In the genomic region with DNA sequence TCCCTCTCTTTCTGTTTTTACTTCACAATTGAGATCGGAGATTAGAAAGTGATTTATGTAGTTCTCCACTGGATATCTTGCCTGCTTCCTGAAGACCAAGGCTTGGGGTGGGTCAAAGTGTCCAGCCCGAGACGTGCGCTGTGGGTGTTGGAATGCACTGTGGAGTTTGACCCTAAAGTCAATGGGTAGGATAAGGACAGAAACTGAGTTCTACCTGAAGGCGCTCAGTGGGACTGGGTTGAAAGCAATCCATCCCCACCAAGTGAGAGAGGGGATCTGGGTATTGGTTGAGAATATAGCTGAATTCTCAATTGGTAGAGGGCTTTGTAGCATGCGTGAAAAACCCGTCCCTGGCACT, we compare ENCODE assay signal across 8 mouse cellular contexts. TPM values are rescaled to one million over a fixed set of nuclear protein-coding genes. Genes with fewer than 3 reads are reported as not detected.
DNase-seq lines count a peak whose midpoint lies in the region; ATAC-seq lines count a peak whose summit lies in the region.

No protein-coding gene starts in this region.

- intact Hi-C loops in heart, postnatal 10 days (cut with DNase I), result loop anchor here (1.0 kb wide), 1 partner anchor 31 kb away; no protein-coding TSS in a partner anchor

- H3K27ac ChIP-seq in heart, embryonic 14.5 days (replicated peaks in 1 of 2; ENCODE audit: control insufficient read depth in 1 of 2, insufficient read depth in 1 of 2, low read depth in 2 of 2, low read length in 2 of 2), result no peak overlapping the region
- peak overlapping the region; percentile 89 for H3K27ac ChIP-seq in forebrain, embryonic 10.5 days
- no peak overlapping the region for H3K27ac ChIP-seq in kidney, embryonic 14.5 days (ENCODE audit: low read depth, low read length)
- H3K27ac ChIP-seq in midbrain, embryonic 15.5 days, result no peak overlapping the region

- H3K9ac ChIP-seq in heart, embryonic 14.5 days (ENCODE audit: low read length), result peak overlapping the region; percentile 61; the same call in 1 of the 2 replicates
- H3K9ac ChIP-seq in kidney, embryonic 14.5 days (ENCODE audit: low read depth, low read length), result peak overlapping the region; percentile 62
- peak overlapping the region; percentile 35; the same call in 1 of the 2 replicates for H3K9ac ChIP-seq in midbrain, embryonic 15.5 days

- H3K9me3 ChIP-seq in heart, embryonic 14.5 days (ENCODE audit: control insufficient read depth, low read length), result no peaks in the 10 kb centered on the region
- H3K9me3 ChIP-seq in forebrain, embryonic 10.5 days, result no peaks in the 10 kb centered on the region
- H3K9me3 ChIP-seq in kidney, embryonic 14.5 days (ENCODE audit: control insufficient read depth, low read length), result no peaks in the 10 kb centered on the region
- H3K9me3 ChIP-seq in midbrain, embryonic 15.5 days, result no peaks in the 10 kb centered on the region

- H3K4me1 ChIP-seq in heart, embryonic 14.5 days (ENCODE audit: control insufficient read depth in 2 of 2, insufficient read depth in 2 of 2, low read length in 2 of 2), result peaks cover 5 to 8% of the 10 kb centered on the region in 2 experiments; a peak in 2 of 4 replicates
- H3K4me1 ChIP-seq in forebrain, embryonic 10.5 days, result peaks cover 58% of the 10 kb centered on the region
- 0 out of 2 replicates have a peak, but pooled peaks cover 6% of the 10 kb centered on the region for H3K4me1 ChIP-seq in kidney, embryonic 14.5 days (ENCODE audit: control insufficient read depth, insufficient read depth, low read length)
- H3K4me1 ChIP-seq in midbrain, embryonic 15.5 days, result peaks cover 18% of the 10 kb centered on the region

- H3K36me3 ChIP-seq in heart, embryonic 14.5 days (ENCODE audit: control insufficient read depth, insufficient read depth, low read length), result no peaks in the 10 kb centered on the region
- no peaks in the 10 kb centered on the region for H3K36me3 ChIP-seq in forebrain, embryonic 10.5 days (replicated peaks)
- no peaks in the 10 kb centered on the region for H3K36me3 ChIP-seq in kidney, embryonic 14.5 days (ENCODE audit: control insufficient read depth, insufficient read depth, low read length)
- H3K36me3 ChIP-seq in midbrain, embryonic 15.5 days (replicated peaks), result no peaks in the 10 kb centered on the region

- peak overlapping the region in 1 of 2 experiments; percentile 38; a peak in 1 of 4 replicates for H3K4me3 ChIP-seq in heart, embryonic 14.5 days (ENCODE audit: control insufficient read depth in 1 of 2, insufficient read depth in 1 of 2, low read depth in 1 of 2, low read length in 2 of 2)
- H3K4me3 ChIP-seq in forebrain, embryonic 10.5 days, result no peak overlapping the region
- peak overlapping the region; percentile 34 for H3K4me3 ChIP-seq in kidney, embryonic 14.5 days (ENCODE audit: low read length)
- peak overlapping the region; percentile 37; the same call in 1 of the 2 replicates for H3K4me3 ChIP-seq in midbrain, embryonic 15.5 days

- no peak for DNase-seq in heart, postnatal 10 days
- DNase-seq in forebrain, embryonic 10.5 days (ENCODE audit: extremely low spot score, low spot score), result no peak
- no peak for DNase-seq in natural killer cell, adult 2 months (ENCODE audit: low spot score in 2 of 2)

- ATAC-seq in heart, embryonic 14.5 days (ENCODE audit: insufficient number of reproducible peaks, insufficient read depth, low FRiP score, low read depth), result peak; percentile 3; the same call in 1 of the 2 replicates
- peak; percentile 40 for ATAC-seq in kidney, embryonic 14.5 days (ENCODE audit: low FRiP score, low TSS enrichment)
- peak; percentile 9; the same call in 1 of the 2 replicates for ATAC-seq in midbrain, embryonic 15.5 days (replicated peaks)
- no peak for ATAC-seq in CD4-positive, CD25-positive, alpha-beta regulatory T cell, adult 4 months
- no peak for ATAC-seq in cerebellum, adult (ENCODE audit: insufficient number of reproducible peaks, low FRiP score, low TSS enrichment)

- no peaks in the 10 kb centered on the region for H3K27me3 ChIP-seq in heart, embryonic 14.5 days (ENCODE audit: control insufficient read depth, insufficient read depth, low read length)
- H3K27me3 ChIP-seq in forebrain, embryonic 10.5 days (ENCODE audit: poor library complexity, severe bottlenecking), result peaks cover 7% of the 10 kb centered on the region
- no peaks in the 10 kb centered on the region for H3K27me3 ChIP-seq in kidney, embryonic 14.5 days (ENCODE audit: control insufficient read depth, insufficient read depth, low read length)
- H3K27me3 ChIP-seq in midbrain, embryonic 15.5 days (replicated peaks), result no peaks in the 10 kb centered on the region

- 39% methylated on average over 7 of the region's 7 CpGs for WGBS in heart, embryonic 14.5 days
- WGBS in forebrain, embryonic 10.5 days, result 63% methylated on average over 7 of the region's 7 CpGs
- WGBS in kidney, embryonic 14.5 days, result 37% methylated on average over 7 of the region's 7 CpGs
- 51% methylated on average over 7 of the region's 7 CpGs for WGBS in midbrain, embryonic 15.5 days

- peak overlapping the region; percentile 67 for H3K4me2 ChIP-seq in heart, embryonic 14.5 days (ENCODE audit: low read length)
- peak overlapping the region; percentile 52 for H3K4me2 ChIP-seq in kidney, embryonic 14.5 days (replicated peaks; ENCODE audit: low read depth, low read length)
- H3K4me2 ChIP-seq in midbrain, embryonic 15.5 days, result peak overlapping the region; percentile 63

RNA-seq across cellular contexts. Expression of a gene that starts 10.0 kb away (rescaled TPM):
- 379 and 410 TPM in 2 replicates for polyA plus RNA-seq in heart, embryonic 14.5 days (2014; fragmentation: Nextera tagmentation; extraction: Ambion mirVana)
- 100 to 1,000 TPM; 422 to 478 TPM for total RNA-seq in heart, postnatal 10 days (2021)
- 526 and 533 TPM in 2 replicates for polyA plus RNA-seq in forebrain, embryonic 10.5 days (2016; fragmentation: Nextera tagmentation; extraction: Ambion mirVana)
- polyA plus RNA-seq in kidney, embryonic 14.5 days (2014; fragmentation: Nextera tagmentation; extraction: Ambion mirVana), result 386 and 445 TPM in 2 replicates
- 299 and 386 TPM in 2 replicates for polyA plus RNA-seq in midbrain, embryonic 15.5 days (2015; fragmentation: Nextera tagmentation; extraction: Ambion mirVana)
- 100 to 1,000 TPM; 120 to 139 TPM for polyA plus RNA-seq in CD4-positive, CD25-positive, alpha-beta regulatory T cell, adult 4 months (2017; shearing (Covaris generic))

RNA-seq across cellular contexts. Expression of a gene that starts 24.2 kb away (rescaled TPM):
- polyA plus RNA-seq in heart, embryonic 14.5 days (2014; fragmentation: Nextera tagmentation; extraction: Ambion mirVana), result 2.7 TPM in 2 replicates
- 10 to 100 TPM; 20.5 to 22.6 TPM for total RNA-seq in heart, postnatal 10 days (2021)
- polyA plus RNA-seq in forebrain, embryonic 10.5 days (2016; fragmentation: Nextera tagmentation; extraction: Ambion mirVana), result 8.8 and 9.0 TPM in 2 replicates
- 4.8 and 6.5 TPM in 2 replicates for polyA plus RNA-seq in kidney, embryonic 14.5 days (2014; fragmentation: Nextera tagmentation; extraction: Ambion mirVana)
- 31.8 and 40.4 TPM in 2 replicates for polyA plus RNA-seq in midbrain, embryonic 15.5 days (2015; fragmentation: Nextera tagmentation; extraction: Ambion mirVana)
- not detected for polyA plus RNA-seq in CD4-positive, CD25-positive, alpha-beta regulatory T cell, adult 4 months (2017; shearing (Covaris generic))

RNA-seq across cellular contexts. Expression of a gene that starts 34.4 kb away (rescaled TPM):
- polyA plus RNA-seq in heart, embryonic 14.5 days (2014; fragmentation: Nextera tagmentation; extraction: Ambion mirVana), result 0.63 and 1.7 TPM in 2 replicates
- not detected for total RNA-seq in heart, postnatal 10 days (2021)
- 3.9 and 4.1 TPM in 2 replicates for polyA plus RNA-seq in forebrain, embryonic 10.5 days (2016; fragmentation: Nextera tagmentation; extraction: Ambion mirVana)
- polyA plus RNA-seq in kidney, embryonic 14.5 days (2014; fragmentation: Nextera tagmentation; extraction: Ambion mirVana), result 4.7 and 5.3 TPM in 2 replicates
- polyA plus RNA-seq in midbrain, embryonic 15.5 days (2015; fragmentation: Nextera tagmentation; extraction: Ambion mirVana), result 2.1 and 2.2 TPM in 2 replicates
- 1 to 10 TPM in 1 of 2 experiments, not detected in 1; 1.6 TPM for polyA plus RNA-seq in CD4-positive, CD25-positive, alpha-beta regulatory T cell, adult 4 months (2017; shearing (Covaris generic))

RNA-seq across cellular contexts. Expression of a gene that starts 36.1 kb away (rescaled TPM):
- 6.5 and 7.2 TPM in 2 replicates for polyA plus RNA-seq in heart, embryonic 14.5 days (2014; fragmentation: Nextera tagmentation; extraction: Ambion mirVana)
- 10 to 100 TPM; 15.4 to 17.3 TPM for total RNA-seq in heart, postnatal 10 days (2021)
- 1.4 and 2.0 TPM in 2 replicates for polyA plus RNA-seq in forebrain, embryonic 10.5 days (2016; fragmentation: Nextera tagmentation; extraction: Ambion mirVana)
- 6.4 and 9.5 TPM in 2 replicates for polyA plus RNA-seq in kidney, embryonic 14.5 days (2014; fragmentation: Nextera tagmentation; extraction: Ambion mirVana)
- 4.3 and 4.9 TPM in 2 replicates for polyA plus RNA-seq in midbrain, embryonic 15.5 days (2015; fragmentation: Nextera tagmentation; extraction: Ambion mirVana)
- polyA plus RNA-seq in CD4-positive, CD25-positive, alpha-beta regulatory T cell, adult 4 months (2017; shearing (Covaris generic)), result not detected

RNA-seq across cellular contexts. Expression of a gene that starts 57.7 kb away (rescaled TPM):
- 44.6 and 45.7 TPM in 2 replicates for polyA plus RNA-seq in heart, embryonic 14.5 days (2014; fragmentation: Nextera tagmentation; extraction: Ambion mirVana)
- 10 to 100 TPM; 36.9 to 40.7 TPM for total RNA-seq in heart, postnatal 10 days (2021)
- polyA plus RNA-seq in forebrain, embryonic 10.5 days (2016; fragmentation: Nextera tagmentation; extraction: Ambion mirVana), result 58.6 and 66.8 TPM in 2 replicates
- 59.1 and 61.4 TPM in 2 replicates for polyA plus RNA-seq in kidney, embryonic 14.5 days (2014; fragmentation: Nextera tagmentation; extraction: Ambion mirVana)
- polyA plus RNA-seq in midbrain, embryonic 15.5 days (2015; fragmentation: Nextera tagmentation; extraction: Ambion mirVana), result 14.5 and 16.9 TPM in 2 replicates
- polyA plus RNA-seq in CD4-positive, CD25-positive, alpha-beta regulatory T cell, adult 4 months (2017; shearing (Covaris generic)), result 10 to 100 TPM; 30.1 to 36.2 TPM

Comparison
In these comparisons a context has a peak if more than half of its experiments do, and no peak if none do; other contexts are left out.
1. ATAC-seq: peak in heart, embryonic 14.5 days (single experiment), kidney, embryonic 14.5 days (single experiment) and midbrain, embryonic 15.5 days (single experiment); none in CD4-positive, CD25-positive, alpha-beta regulatory T cell, adult 4 months (single experiment) and cerebellum, adult (single experiment).
2. Peak in every context shown above with its lines, with median percentiles within 50 percentile points of each other: H3K4me2 ChIP-seq and H3K9ac ChIP-seq.